Mouse (Mus musculus): ENCODE results near the gene Gm10260. TPM values are rescaled to one million over a fixed set of nuclear protein-coding genes. Genes with fewer than 3 reads are reported as not detected.

Gene Gm10260
- 2.8 and 5.4 TPM in 2 replicates for polyA plus RNA-seq (2016; fragmentation: Nextera tagmentation; extraction: Ambion mirVana)

- 93% methylated on average over 11 of the region's 11 CpGs for WGBS
- DNase-seq (ENCODE audit: low spot score): no peak
- H3K27me3 ChIP-seq (ENCODE audit: insufficient read depth, poor library complexity, severe bottlenecking): no peaks in the 10 kb centered on the region
- H3K36me3 ChIP-seq: no peaks in the 10 kb centered on the region
- no peaks in the 10 kb centered on the region for H3K9me3 ChIP-seq
- H3K4me3 ChIP-seq: no peak within 1 kb of the TSS
- H3K4me1 ChIP-seq: peaks cover 9% of the 10 kb centered on the region
- no peak within 1 kb of the TSS for H3K27ac ChIP-seq
Observed at GRCm38 (mm10) chr13:97760532-97760931, at the start of gene Gm10260. Gene Gm10260, minus strand, starts transcription at chr13:97760632.

DNA sequence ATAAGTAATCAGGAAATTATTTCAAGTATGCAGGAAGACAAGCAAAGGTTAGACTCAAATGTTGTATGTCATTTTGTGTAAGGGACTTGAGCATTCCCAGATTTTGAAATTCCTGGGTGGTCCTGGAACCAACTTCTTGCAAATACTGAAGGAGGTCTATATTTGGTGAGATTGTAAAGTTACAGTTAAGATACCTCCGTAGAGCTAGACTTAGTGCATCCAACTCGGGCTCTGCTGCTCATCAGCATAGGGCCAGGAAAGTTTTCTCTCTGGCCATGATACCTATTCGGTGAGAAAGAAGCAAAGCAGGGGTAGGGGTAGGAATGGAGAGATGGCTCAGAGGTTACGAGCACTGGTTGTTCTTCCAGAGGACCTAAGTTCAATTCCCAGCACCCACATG lies 49.4 kb upstream of the Gm10260 start:
- Histone ChIP-seq H3K4me3 (no peak overlapping the region), H3K27ac (no peak overlapping the region), H3K27me3 (ENCODE audit: insufficient read depth, poor library complexity, severe bottlenecking) (no peaks in the 10 kb centered on the region), H3K9me3 (no peaks in the 10 kb centered on the region), H3K36me3 (no peaks in the 10 kb centered on the region), H3K4me1 (no peaks in the 10 kb centered on the region)
- DNase-seq (ENCODE audit: low spot score): no peak
- WGBS: 81% methylated on average over 4 of the region's 4 CpGs

DNA sequence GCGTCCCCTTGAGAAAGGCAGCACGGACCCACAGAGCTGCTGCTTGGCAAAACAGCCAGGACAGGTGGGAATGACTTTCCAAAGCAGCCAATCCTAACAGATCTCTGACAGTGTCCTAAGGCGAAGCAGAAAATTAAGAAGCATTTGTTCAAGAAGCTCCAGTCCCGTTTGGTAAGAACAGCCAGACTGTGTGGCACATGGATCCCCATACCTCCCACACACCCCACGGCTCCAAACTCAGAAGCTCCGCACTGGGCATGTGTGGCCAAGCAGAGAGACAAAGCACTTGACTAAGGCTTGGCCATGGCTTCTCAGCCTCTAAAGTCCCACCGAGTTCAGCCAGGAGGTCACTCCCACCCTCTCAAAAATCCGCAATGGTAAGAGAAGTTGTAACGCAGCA lies 45.5 kb upstream of the Gm10260 start:
- no peaks in the 10 kb centered on the region for H3K9me3 ChIP-seq
- H3K27me3 ChIP-seq (ENCODE audit: insufficient read depth, poor library complexity, severe bottlenecking): no peaks in the 10 kb centered on the region
- H3K4me3 ChIP-seq: no peak overlapping the region
- no peak for DNase-seq (ENCODE audit: low spot score)
- 0 out of 2 replicates have a peak, but pooled peaks cover under 1% of the 10 kb centered on the region for H3K4me1 ChIP-seq
- H3K36me3 ChIP-seq: no peaks in the 10 kb centered on the region
- H3K27ac ChIP-seq: no peak overlapping the region
- 85% methylated on average over 9 of the region's 9 CpGs for WGBS

- DNase-seq (ENCODE audit: low spot score): no peak
- no peaks in the 10 kb centered on the region for H3K36me3 ChIP-seq
- peaks cover 7% of the 10 kb centered on the region for H3K4me1 ChIP-seq
- 65% methylated on average over 4 of the region's 4 CpGs for WGBS
- H3K4me3 ChIP-seq: no peak overlapping the region
- H3K9me3 ChIP-seq: no peaks in the 10 kb centered on the region
- no peaks in the 10 kb centered on the region for H3K27me3 ChIP-seq (ENCODE audit: insufficient read depth, poor library complexity, severe bottlenecking)
- no peak overlapping the region for H3K27ac ChIP-seq
Observed at GRCm38 (mm10) chr13:97802386-97802785, 42.0 kb upstream of the Gm10260 start.

GRCm38 (mm10) chr13:97797462-97797861 lies 37.0 kb upstream of the Gm10260 start:
- Histone ChIP-seq H3K4me3 (no peak overlapping the region), H3K4me1 (peaks cover 7% of the 10 kb centered on the region), H3K27ac (no peak overlapping the region), H3K9me3 (no peaks in the 10 kb centered on the region), H3K36me3 (no peaks in the 10 kb centered on the region), H3K27me3 (ENCODE audit: insufficient read depth, poor library complexity, severe bottlenecking) (no peaks in the 10 kb centered on the region)
- WGBS: 49% methylated on average over 5 of the region's 5 CpGs
- DNase-seq (ENCODE audit: low spot score): no peak

DNA sequence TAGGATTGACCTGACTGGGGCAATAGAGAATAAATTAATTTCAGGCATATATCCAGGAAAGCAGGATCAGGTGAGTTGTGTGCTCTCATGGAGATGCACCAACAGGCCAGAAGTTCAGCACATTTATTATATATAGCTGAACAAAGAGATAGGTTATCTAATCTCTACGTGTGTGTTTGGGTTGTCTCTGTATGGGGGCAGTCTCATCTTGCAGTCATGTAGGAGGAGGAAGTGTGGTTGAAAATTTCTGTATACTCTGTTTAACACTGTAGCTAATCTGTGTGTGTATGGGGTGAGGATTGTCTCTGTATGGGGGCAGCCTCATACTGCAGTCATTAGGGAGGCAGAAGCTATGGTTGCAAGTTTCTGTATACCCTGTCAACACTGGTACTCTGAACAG lies 34.3 kb upstream of the Gm10260 start:
- Histone ChIP-seq H3K4me1 (peaks cover 16% of the 10 kb centered on the region), H3K36me3 (no peaks in the 10 kb centered on the region), H3K27me3 (ENCODE audit: insufficient read depth, poor library complexity, severe bottlenecking) (no peaks in the 10 kb centered on the region), H3K9me3 (no peaks in the 10 kb centered on the region), H3K4me3 (no peak overlapping the region), H3K27ac (no peak overlapping the region)
- WGBS: 58% methylated on average over 1 of the region's 1 CpGs
- DNase-seq (ENCODE audit: low spot score): no peak

DNA sequence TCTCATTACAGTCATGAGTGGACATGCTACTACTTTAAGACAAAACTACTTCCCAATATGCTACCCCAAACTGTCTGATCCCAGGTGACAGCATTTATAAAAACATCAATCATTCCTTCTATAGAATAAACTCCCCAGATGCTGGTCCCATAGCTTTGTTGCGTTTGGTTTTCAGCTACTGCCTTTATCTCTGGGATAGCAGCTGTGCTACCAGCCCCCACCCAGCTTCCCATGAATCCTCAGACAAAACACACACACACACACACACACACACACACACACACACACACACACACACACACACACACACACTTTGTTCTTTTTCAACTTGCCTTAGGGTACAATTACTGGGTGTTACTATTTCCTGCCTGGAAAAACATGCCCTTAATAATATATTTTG lies 33.5 kb upstream of the Gm10260 start:
- DNase-seq (ENCODE audit: low spot score): no peak
- WGBS: 50% methylated on average over 1 of the region's 1 CpGs
- Histone ChIP-seq H3K27ac (no peak overlapping the region), H3K9me3 (no peaks in the 10 kb centered on the region), H3K4me3 (no peak overlapping the region), H3K36me3 (no peaks in the 10 kb centered on the region), H3K4me1 (peaks cover 17% of the 10 kb centered on the region), H3K27me3 (ENCODE audit: insufficient read depth, poor library complexity, severe bottlenecking) (no peaks in the 10 kb centered on the region)

GRCm38 (mm10) chr13:97791664-97792063 lies 31.2 kb upstream of the Gm10260 start:
- H3K4me3 ChIP-seq: no peak overlapping the region
- DNase-seq (ENCODE audit: low spot score): no peak
- H3K9me3 ChIP-seq: no peaks in the 10 kb centered on the region
- 35% methylated on average over 6 of the region's 6 CpGs for WGBS
- no peaks in the 10 kb centered on the region for H3K27me3 ChIP-seq (ENCODE audit: insufficient read depth, poor library complexity, severe bottlenecking)
- H3K27ac ChIP-seq: no peak overlapping the region
- H3K4me1 ChIP-seq: peaks cover 15% of the 10 kb centered on the region
- no peaks in the 10 kb centered on the region for H3K36me3 ChIP-seq

GRCm38 (mm10) chr13:97789782-97790450 lies 29.5 kb upstream of the Gm10260 start:
- peaks cover 15% of the 10 kb centered on the region for H3K4me1 ChIP-seq
- no peaks in the 10 kb centered on the region for H3K27me3 ChIP-seq (ENCODE audit: insufficient read depth, poor library complexity, severe bottlenecking)
- no peaks in the 10 kb centered on the region for H3K36me3 ChIP-seq
- 69% methylated on average over 12 of the region's 12 CpGs for WGBS
- H3K27ac ChIP-seq: peak overlapping the region; percentile 16; the same call in 1 of the 2 replicates
- no peaks in the 10 kb centered on the region for H3K9me3 ChIP-seq
- no peak overlapping the region for H3K4me3 ChIP-seq
- no peak for DNase-seq (ENCODE audit: low spot score)

DNA sequence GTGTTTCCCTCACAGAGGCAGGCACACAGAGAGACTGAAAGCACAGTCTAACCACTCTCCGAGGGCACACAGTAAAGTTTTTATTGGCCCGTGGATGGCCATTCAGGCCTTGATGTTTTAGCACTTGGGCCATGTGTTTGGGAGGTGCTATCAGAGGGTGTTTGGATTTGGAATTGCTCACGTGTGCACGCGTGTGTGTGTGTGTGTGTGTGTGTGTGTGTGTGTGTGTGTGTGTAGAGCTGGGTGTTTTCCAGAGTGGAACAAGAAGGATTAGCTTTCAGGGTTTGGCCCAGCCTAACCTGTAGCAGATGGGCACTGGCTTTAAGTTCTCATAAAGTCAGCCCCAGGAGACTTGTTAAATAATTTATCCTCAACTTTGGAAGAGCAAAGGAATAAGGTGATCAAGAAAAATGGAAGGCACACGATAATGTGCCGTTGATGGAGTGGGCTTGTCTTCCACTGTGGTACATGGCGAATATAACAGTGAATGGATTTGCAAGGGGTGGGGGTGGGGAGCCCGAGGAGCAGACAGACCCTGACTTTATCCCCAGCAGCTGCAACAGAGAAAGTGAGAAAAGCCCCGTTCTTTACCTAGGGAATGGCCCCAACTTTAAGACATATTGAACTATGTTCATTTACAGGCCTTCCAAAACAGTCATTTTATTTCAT lies 24.9 kb upstream of the Gm10260 start:
- no peaks in the 10 kb centered on the region for H3K36me3 ChIP-seq
- 76% methylated on average over 10 of the region's 10 CpGs for WGBS
- no peaks in the 10 kb centered on the region for H3K27me3 ChIP-seq (ENCODE audit: insufficient read depth, poor library complexity, severe bottlenecking)
- no peak for DNase-seq (ENCODE audit: low spot score)
- H3K9me3 ChIP-seq: no peaks in the 10 kb centered on the region
- no peak overlapping the region for H3K27ac ChIP-seq
- no peak overlapping the region for H3K4me3 ChIP-seq
- H3K4me1 ChIP-seq: peaks cover 26% of the 10 kb centered on the region

- H3K27ac ChIP-seq: no peak overlapping the region
- H3K36me3 ChIP-seq: no peaks in the 10 kb centered on the region
- 84% methylated on average over 8 of the region's 8 CpGs for WGBS
- no peak for DNase-seq (ENCODE audit: low spot score)
- H3K9me3 ChIP-seq: no peaks in the 10 kb centered on the region
- peaks cover 24% of the 10 kb centered on the region for H3K4me1 ChIP-seq
- no peak overlapping the region for H3K4me3 ChIP-seq
- H3K27me3 ChIP-seq (ENCODE audit: insufficient read depth, poor library complexity, severe bottlenecking): no peaks in the 10 kb centered on the region
Observed at GRCm38 (mm10) chr13:97783423-97784143, 23.2 kb upstream of the Gm10260 start.

- 20% methylated on average over 7 of the region's 7 CpGs for WGBS
- no peak overlapping the region for H3K27ac ChIP-seq
- no peaks in the 10 kb centered on the region for H3K9me3 ChIP-seq
- no peak for DNase-seq (ENCODE audit: low spot score)
- H3K36me3 ChIP-seq: no peaks in the 10 kb centered on the region
- peak overlapping the region; percentile 29; the same call in 1 of the 2 replicates for H3K4me3 ChIP-seq
- H3K4me1 ChIP-seq: peaks cover 24% of the 10 kb centered on the region
- H3K27me3 ChIP-seq (ENCODE audit: insufficient read depth, poor library complexity, severe bottlenecking): no peaks in the 10 kb centered on the region
Observed at GRCm38 (mm10) chr13:97782063-97782462, 21.6 kb upstream of the Gm10260 start.

- H3K36me3 ChIP-seq: no peaks in the 10 kb centered on the region
- peaks cover 24% of the 10 kb centered on the region for H3K4me1 ChIP-seq
- WGBS: 67% methylated on average over 7 of the region's 7 CpGs
- no peak for DNase-seq (ENCODE audit: low spot score)
- peak overlapping the region; percentile 29; the same call in 1 of the 2 replicates for H3K4me3 ChIP-seq
- no peak overlapping the region for H3K27ac ChIP-seq
- no peaks in the 10 kb centered on the region for H3K9me3 ChIP-seq
- no peaks in the 10 kb centered on the region for H3K27me3 ChIP-seq (ENCODE audit: insufficient read depth, poor library complexity, severe bottlenecking)
Observed at GRCm38 (mm10) chr13:97781637-97782036, 21.2 kb upstream of the Gm10260 start.

All from heart, embryonic 10.5 days (tissue).